Mouse (Mus musculus) MEL (cell line): Measurements from ENCODE around the gene Oit3. TPM values are rescaled to one million over a fixed set of nuclear protein-coding genes. Genes with fewer than 3 reads are reported as not detected.

Experiments
- DNase-seq: peaks from one replicate; pipeline ENCODE4 v3.0.0; 2011; ENCODE audit warnings: low read depth, low spot score
- H3K27ac ChIP-seq: 2 replicates; pipeline ENCODE4 v1.5.1; 2012; ENCODE audit warnings: low read depth, mild to moderate bottlenecking, control low read depth, low read length, moderate library complexity; ENCODE audit not compliant: control insufficient read depth
- H3K27me3 ChIP-seq, 2 experiments: fragments of 150-350 bp in 1 of 2; sonication (generic) in 1 of 2; 2 replicates each; pipeline ENCODE4 v1.6.1; 2012; ENCODE audit warnings: low read length in 2 of 2, mild to moderate bottlenecking in 2 of 2, improper control_type of control experiment in 1 of 2, moderate library complexity in 1 of 2; ENCODE audit not compliant: insufficient read depth in 2 of 2, control insufficient read depth in 1 of 2
- H3K36me3 ChIP-seq, 2 experiments: 2 replicates each; pipeline ENCODE4 v1.6.1; 2012 to 2014; ENCODE audit warnings: low read length in 2 of 2, improper control_type of control experiment in 1 of 2, inconsistent platforms in 1 of 2, mild to moderate bottlenecking in 1 of 2; ENCODE audit not compliant: insufficient read depth in 2 of 2, control insufficient read depth in 1 of 2
- H3K4me1 ChIP-seq, 2 experiments: fragments of 150-350 bp in 1 of 2; sonication (generic) in 1 of 2; 2 replicates each; pipeline ENCODE4 v1.6.1; 2012; ENCODE audit warnings: low read length in 2 of 2, improper control_type of control experiment in 1 of 2, mild to moderate bottlenecking in 1 of 2; ENCODE audit not compliant: insufficient read depth in 2 of 2, control insufficient read depth in 1 of 2
- H3K4me3 ChIP-seq, 2 experiments: fragments of 150-350 bp in 1 of 2; sonication (generic) in 1 of 2; 2 replicates each; pipeline ENCODE4 v1.5.1; 2012; ENCODE audit warnings: low read depth in 2 of 2, low read length in 2 of 2, mild to moderate bottlenecking in 2 of 2, moderate library complexity in 2 of 2, control low read depth in 1 of 2, improper control_type of control experiment in 1 of 2; ENCODE audit not compliant: control insufficient read depth in 1 of 2, insufficient read depth in 1 of 2
- H3K79me2 ChIP-seq: 2 replicates; pipeline ENCODE4 v1.6.1; 2012; ENCODE audit warnings: mild to moderate bottlenecking, low read length, moderate library complexity; ENCODE audit not compliant: control insufficient read depth, poor library complexity, insufficient read depth
- H3K9ac ChIP-seq: 2 replicates; pipeline ENCODE4 v1.6.1; 2012; ENCODE audit warnings: low read depth, mild to moderate bottlenecking, control low read depth, low read length, moderate library complexity; ENCODE audit not compliant: control insufficient read depth, poor library complexity, severe bottlenecking
- H3K9me3 ChIP-seq: fragments of 150-350 bp; sonication (generic); replicated peaks from 2 replicates; pipeline ENCODE4 v1.6.1; 2012; ENCODE audit warnings: mild to moderate bottlenecking, low read length, improper control_type of control experiment, moderate library complexity; ENCODE audit not compliant: insufficient read depth
- BHLHE40 ChIP-seq: IDR thresholded peaks from 2 replicates; pipeline ENCODE4 v1.6.1; 2012; ENCODE audit warnings: low read depth, mild to moderate bottlenecking, inconsistent platforms, low read length, improper control_type of control experiment, borderline replicate concordance
- CHD1 ChIP-seq: IDR thresholded peaks from 2 replicates; pipeline ENCODE4 v1.6.1; 2012; ENCODE audit warnings: low read depth, mild to moderate bottlenecking, inconsistent platforms, low read length, improper control_type of control experiment
- CTCF ChIP-seq, 3 experiments: IDR thresholded peaks in 2 of 3; conservative IDR thresholded peaks in 1 of 3; 2 replicates each; pipeline ENCODE4 v1.5.1; 2011 to 2012; ENCODE audit warnings: low read length in 3 of 3, low read depth in 2 of 3, mild to moderate bottlenecking in 2 of 3, improper control_type of control experiment in 1 of 3, inconsistent platforms in 1 of 3, mixed read lengths in 1 of 3, moderate library complexity in 1 of 3; ENCODE audit not compliant: control insufficient read depth in 1 of 3, insufficient read depth in 1 of 3, poor library complexity in 1 of 3, severe bottlenecking in 1 of 3
- E2F4 ChIP-seq: IDR thresholded peaks from 2 replicates; pipeline ENCODE4 v1.6.1; 2011; ENCODE audit warnings: low read depth, low read length, improper control_type of control experiment, borderline replicate concordance
- ELF1 ChIP-seq: IDR thresholded peaks from 2 replicates; pipeline ENCODE4 v1.6.1; 2014; ENCODE audit warnings: low read depth, mild to moderate bottlenecking, inconsistent platforms, low read length, improper control_type of control experiment, moderate library complexity
- EP300 ChIP-seq, 2 experiments: IDR thresholded peaks; 2 replicates each; pipeline ENCODE4 v1.6.1; 2011; ENCODE audit warnings: improper control_type of control experiment in 2 of 2, low read length in 2 of 2, low read depth in 1 of 2, mild to moderate bottlenecking in 1 of 2
- HCFC1 ChIP-seq: IDR thresholded peaks from 2 replicates; pipeline ENCODE4 v1.6.1; 2012; ENCODE audit warnings: low read depth, mild to moderate bottlenecking, inconsistent platforms, low read length, improper control_type of control experiment, moderate library complexity
- JUND ChIP-seq: IDR thresholded peaks from 2 replicates; pipeline ENCODE4 v1.6.1; 2011; ENCODE audit warnings: low read depth, mild to moderate bottlenecking, improper control_type of control experiment, low read length
- MAFK ChIP-seq: IDR thresholded peaks from 2 replicates; pipeline ENCODE4 v1.6.1; 2011; ENCODE audit warnings: low read depth, mild to moderate bottlenecking, low read length, improper control_type of control experiment, borderline replicate concordance
- MAX ChIP-seq: IDR thresholded peaks from 2 replicates; pipeline ENCODE4 v1.6.1; 2011; ENCODE audit warnings: low read length, improper control_type of control experiment
- MXI1 ChIP-seq: IDR thresholded peaks from 2 replicates; pipeline ENCODE4 v1.6.1; 2011; ENCODE audit warnings: mild to moderate bottlenecking, low read depth, low read length, improper control_type of control experiment
- MYC ChIP-seq: IDR thresholded peaks from 2 replicates; pipeline ENCODE4 v1.6.1; 2011; ENCODE audit warnings: low read depth, mild to moderate bottlenecking, low read length, improper control_type of control experiment, moderate library complexity
- POLR2AphosphoS2 ChIP-seq: IDR thresholded peaks from 2 replicates; pipeline ENCODE4 v1.6.1; 2011; ENCODE audit warnings: low read length, improper control_type of control experiment
- SIN3A ChIP-seq: IDR thresholded peaks from 2 replicates; pipeline ENCODE4 v1.6.1; 2012; ENCODE audit warnings: low read length, improper control_type of control experiment, inconsistent platforms
- SMC3 ChIP-seq: IDR thresholded peaks from 2 replicates; pipeline ENCODE4 v1.6.1; 2011; ENCODE audit warnings: low read depth, low read length, improper control_type of control experiment
- UBTF ChIP-seq: IDR thresholded peaks from 2 replicates; pipeline ENCODE4 v1.6.1; 2012; ENCODE audit warnings: low read depth, mild to moderate bottlenecking, inconsistent platforms, low read length, improper control_type of control experiment, moderate library complexity, borderline replicate concordance; ENCODE audit not compliant: insufficient read depth
- USF2 ChIP-seq, 2 experiments: IDR thresholded peaks; 2 replicates each; pipeline ENCODE4 v1.6.1; 2011 to 2012; ENCODE audit warnings: improper control_type of control experiment in 2 of 2, low read length in 2 of 2, borderline replicate concordance in 1 of 2, inconsistent platforms in 1 of 2, low read depth in 1 of 2, mild to moderate bottlenecking in 1 of 2; ENCODE audit not compliant: insufficient read depth in 1 of 2
- ZC3H11A ChIP-seq: IDR thresholded peaks from 2 replicates; pipeline ENCODE4 v1.6.1; 2012; ENCODE audit warnings: low read depth, mild to moderate bottlenecking, inconsistent platforms, low read length, improper control_type of control experiment
- ZMIZ1 ChIP-seq: IDR thresholded peaks from 2 replicates; pipeline ENCODE4 v1.6.1; 2012; ENCODE audit warnings: low read depth, mild to moderate bottlenecking, inconsistent platforms, low read length, improper control_type of control experiment, moderate library complexity
- polyA plus RNA-seq, 2 experiments: library from polyadenylated mRNA; stranded (reverse) in 1 of 2; unstranded in 1 of 2; fragments of >175 nt in 1 of 2; fragments of >200 nt in 1 of 2; gene quantifications; 2 replicates each; pipeline versions ENCODE4 v1.2.1 to v1.2.4; 2012; ENCODE audit warnings: low replicate concordance in 2 of 2, low read depth in 1 of 2; ENCODE audit not compliant: insufficient read length in 2 of 2, insufficient read depth in 1 of 2, missing spikeins in 1 of 2
- total RNA-seq: library from RNA; depleted of rRNA; stranded (reverse); fragments of 300-350 nt; gene quantifications from 2 replicates; pipeline ENCODE4 v1.2.3, GENCODE M21; 2012

The Oit3 gene
- total and polyA plus RNA-seq, 3 experiments = 0.07 TPM; not detected in 2

DNA sequence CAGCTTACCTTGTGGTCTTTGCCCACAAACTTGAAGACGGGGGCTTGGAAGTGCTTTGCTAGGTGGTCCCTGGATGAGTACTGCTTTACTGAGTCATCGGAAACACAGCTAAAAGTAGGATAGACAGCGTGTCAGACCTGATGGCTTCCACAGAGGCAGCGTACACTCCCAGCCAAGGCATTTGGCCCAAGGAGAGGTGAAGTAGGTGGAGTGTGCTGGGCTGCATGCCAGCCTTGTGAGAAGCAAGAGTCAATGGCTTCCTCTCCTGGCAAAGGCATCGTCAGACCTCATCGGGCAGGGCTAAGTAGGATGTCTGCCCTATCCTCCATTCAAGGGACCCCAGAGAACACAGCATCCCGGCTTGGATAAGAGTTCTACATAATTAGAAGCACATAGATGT, 16.2 kb downstream of the Oit3 start:
- H3K9ac ChIP-seq = no peak overlapping the region
- H3K4me1 ChIP-seq = peaks cover 0 to 17% of the 10 kb centered on the region in 2 experiments; a peak in 2 of 4 replicates
- H3K4me3 ChIP-seq = no peak overlapping the region
- H3K9me3 ChIP-seq = no peaks in the 10 kb centered on the region
- DNase-seq = no peak
- no peaks in the 10 kb centered on the region for H3K27me3 ChIP-seq
- no peak overlapping the region for H3K27ac ChIP-seq
- no peaks in the 10 kb centered on the region for H3K79me2 ChIP-seq
- H3K36me3 ChIP-seq = peaks cover 0 to 4% of the 10 kb centered on the region in 2 experiments; a peak in 2 of 4 replicates
- TF ChIP-seq UBTF = no peak
- no peak for TF ChIP-seq SIN3A
- TF ChIP-seq EP300 (IDR thresholded peaks at IDR 0.05; ENCODE audit: low read depth in 1 of 2, low read length in 2 of 2) = no peak
- TF ChIP-seq E2F4 = no peak
- no peak for TF ChIP-seq MAX
- no peak for TF ChIP-seq USF2 (IDR thresholded peaks at IDR 0.05; ENCODE audit: borderline replicate concordance in 1 of 2, insufficient read depth in 1 of 2, low read depth in 1 of 2, low read length in 2 of 2)
- no peak for TF ChIP-seq BHLHE40
- TF ChIP-seq ZMIZ1 = no peak
- TF ChIP-seq MAFK = no peak
- no peak for TF ChIP-seq CTCF (IDR thresholded peaks at IDR 0.05 in 2 of 3, conservative IDR thresholded peaks at IDR 0.05 in 1 of 3; ENCODE audit: control insufficient read depth in 1 of 3, insufficient read depth in 1 of 3, low read depth in 2 of 3, low read length in 3 of 3, poor library complexity in 1 of 3, severe bottlenecking in 1 of 3)
- no peak for TF ChIP-seq HCFC1
- no peak for TF ChIP-seq ZC3H11A
- no peak for TF ChIP-seq SMC3
- TF ChIP-seq MYC = no peak
- no peak for TF ChIP-seq POLR2AphosphoS2

DNA sequence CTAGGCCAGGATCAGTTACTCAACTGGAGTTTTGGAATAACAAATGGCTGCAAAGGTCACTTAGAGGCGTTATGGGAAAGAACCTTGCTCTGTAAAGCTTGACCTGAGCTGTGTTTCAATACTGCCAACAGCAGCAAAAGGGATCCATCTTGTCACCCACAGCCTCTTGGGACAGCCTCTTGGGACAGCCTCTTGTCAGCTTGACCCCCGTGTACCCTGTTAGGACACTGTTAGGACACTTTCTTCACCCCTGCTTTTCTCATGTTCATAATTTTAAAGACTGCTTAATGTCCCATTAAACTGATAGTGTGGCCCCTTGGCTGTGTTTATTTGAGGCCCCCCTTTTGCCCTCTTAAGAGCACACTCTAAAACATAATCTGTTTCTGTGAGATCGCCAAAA, 17.1 kb downstream of the Oit3 start:
- peaks cover 0 to 12% of the 10 kb centered on the region in 2 experiments; a peak in 2 of 4 replicates for H3K4me1 ChIP-seq
- peaks cover 0 to 2% of the 10 kb centered on the region in 2 experiments; a peak in 2 of 4 replicates for H3K36me3 ChIP-seq
- H3K9me3 ChIP-seq = no peaks in the 10 kb centered on the region
- no peak overlapping the region for H3K4me3 ChIP-seq
- DNase-seq = no peak
- TF ChIP-seq MXI1 = no peak
- no peak for TF ChIP-seq HCFC1
- no peak for TF ChIP-seq CHD1
- no peak for TF ChIP-seq JUND
- no peak for TF ChIP-seq SMC3
- no peak for TF ChIP-seq ZC3H11A
- TF ChIP-seq ELF1 = no peak
- no peak overlapping the region for H3K27ac ChIP-seq
- no peaks in the 10 kb centered on the region for H3K79me2 ChIP-seq
- H3K9ac ChIP-seq = no peak overlapping the region
- H3K27me3 ChIP-seq = no peaks in the 10 kb centered on the region
